In genomic region chr17:86986449-86987138, GRCm38 (mm10) we compare ENCODE assay signal across 10 mouse cellular contexts. TPM values are rescaled to one million over a fixed set of nuclear protein-coding genes. Genes with fewer than 3 reads are reported as not detected.
DNase-seq lines count a peak whose midpoint lies in the region; ATAC-seq and TF ChIP-seq lines count a peak whose summit lies in the region.
"Had no signal": no experiment of that assay in that cellular context is flagged by ENCODE, and none has a peak within 500 bp of the region (broad histone marks: within the 10 kb centered on the region; RNA-seq: fewer than 3 reads in every experiment).

No protein-coding gene starts in this region.

- H3K27ac ChIP-seq in layer of hippocampus, adult 2 months, result peak overlapping the region; percentile 25; the same call in 1 of the 2 replicates
- peak overlapping the region; percentile 31; the same call in 1 of the 2 replicates for H3K27ac ChIP-seq in forebrain, embryonic 13.5 days
- H3K27ac ChIP-seq in hindbrain, embryonic 16.5 days (ENCODE audit: low read depth, low read length), result 0 out of 2 replicates have a peak overlapping the region, but pooled peaks have one; percentile 18
- 0 out of 2 replicates have a peak overlapping the region, but pooled peaks have one; percentile 0 for H3K27ac ChIP-seq in midbrain, embryonic 16.5 days (ENCODE audit: low read length)
- H3K27ac ChIP-seq: liver, embryonic 13.5 days had no signal

- 0 out of 2 replicates have a peak overlapping the region, but pooled peaks have one; percentile 5 for H3K4me2 ChIP-seq in forebrain, embryonic 13.5 days
- H3K4me2 ChIP-seq in hindbrain, embryonic 16.5 days (ENCODE audit: low read length), result no peak overlapping the region
- no peak overlapping the region for H3K4me2 ChIP-seq in midbrain, embryonic 16.5 days (ENCODE audit: low read length)
- H3K4me2 ChIP-seq: liver, embryonic 13.5 days had no signal

- no peak for ATAC-seq in forebrain, embryonic 13.5 days
- ATAC-seq in hindbrain, embryonic 16.5 days, result peak; percentile 16; the same call in 1 of the 2 replicates
- ATAC-seq in midbrain, embryonic 16.5 days, result 0 out of 2 replicates have a peak, but pooled peaks have one; percentile 19

- H3K9ac ChIP-seq in forebrain, embryonic 13.5 days, result peak overlapping the region; percentile 34; the same call in 1 of the 2 replicates
- H3K9ac ChIP-seq in hindbrain, embryonic 16.5 days (ENCODE audit: low read depth, low read length), result no peak overlapping the region
- H3K9ac ChIP-seq in midbrain, embryonic 16.5 days (ENCODE audit: low read depth, low read length), result 0 out of 2 replicates have a peak overlapping the region, but pooled peaks have one; percentile 1
- H3K9ac ChIP-seq: liver, embryonic 13.5 days had no signal

- DNase-seq in layer of hippocampus, adult 2 months (ENCODE audit: low spot score in 2 of 2), result no peak
- DNase-seq in layer of hippocampus, adult 18-20 months (ENCODE audit: low spot score in 2 of 2), result no peak
- no peak for DNase-seq in right cerebral cortex, adult 18-20 months
- DNase-seq in cerebellum, adult 11 months, result no peak
- DNase-seq in urinary bladder, postnatal 36 days (ENCODE audit: low spot score in 2 of 2), result no peak
- DNase-seq: liver, embryonic 13.5 days had no signal

- no peak for TF ChIP-seq CTCF in layer of hippocampus, adult 2 months (conservative IDR thresholded peaks at IDR 0.05)

- H3K4me1 ChIP-seq in forebrain, embryonic 13.5 days, result peaks cover 23% of the 10 kb centered on the region
- peaks cover 11% of the 10 kb centered on the region for H3K4me1 ChIP-seq in hindbrain, embryonic 16.5 days (ENCODE audit: control insufficient read depth, insufficient read depth, low read depth, low read length)
- peaks cover 5% of the 10 kb centered on the region; the same call in 1 of the 2 replicates for H3K4me1 ChIP-seq in midbrain, embryonic 16.5 days (ENCODE audit: control insufficient read depth, insufficient read depth, low read length)

- no peak overlapping the region for H3K4me3 ChIP-seq in layer of hippocampus, adult 2 months
- H3K4me3 ChIP-seq in forebrain, embryonic 13.5 days, result no peak overlapping the region
- H3K4me3 ChIP-seq in hindbrain, embryonic 16.5 days (ENCODE audit: low read length), result no peak overlapping the region
- H3K4me3 ChIP-seq in midbrain, embryonic 16.5 days (ENCODE audit: low read depth, low read length), result no peak overlapping the region
- H3K4me3 ChIP-seq: liver, embryonic 13.5 days had no signal

- 37% methylated on average over 17 of the region's 17 CpGs for WGBS in forebrain, embryonic 13.5 days
- WGBS in hindbrain, embryonic 16.5 days, result 37% methylated on average over 17 of the region's 17 CpGs
- 21% methylated on average over 17 of the region's 17 CpGs for WGBS in midbrain, embryonic 16.5 days

- no peaks in the 10 kb centered on the region for H3K9me3 ChIP-seq in forebrain, embryonic 13.5 days (replicated peaks)
- H3K9me3 ChIP-seq in hindbrain, embryonic 16.5 days (ENCODE audit: control insufficient read depth, low read length), result no peaks in the 10 kb centered on the region
- H3K9me3 ChIP-seq in midbrain, embryonic 16.5 days (replicated peaks; ENCODE audit: control insufficient read depth, low read length, poor library complexity, severe bottlenecking), result no peaks in the 10 kb centered on the region
- H3K9me3 ChIP-seq: liver, embryonic 13.5 days had no signal

- H3K27me3 ChIP-seq in forebrain, embryonic 13.5 days, result no peaks in the 10 kb centered on the region
- no peaks in the 10 kb centered on the region for H3K27me3 ChIP-seq in hindbrain, embryonic 16.5 days (replicated peaks; ENCODE audit: control insufficient read depth, insufficient read depth, low read length)
- H3K27me3 ChIP-seq in midbrain, embryonic 16.5 days (ENCODE audit: control insufficient read depth, insufficient read depth, low read depth, low read length), result no peaks in the 10 kb centered on the region
- H3K27me3 ChIP-seq: liver, embryonic 13.5 days had no signal

- no peaks in the 10 kb centered on the region; the same call in 1 of the 2 replicates for H3K36me3 ChIP-seq in forebrain, embryonic 13.5 days (ENCODE audit: poor library complexity, severe bottlenecking)
- H3K36me3 ChIP-seq in hindbrain, embryonic 16.5 days (ENCODE audit: control insufficient read depth, insufficient read depth, low read length), result no peaks in the 10 kb centered on the region
- H3K36me3 ChIP-seq in midbrain, embryonic 16.5 days (ENCODE audit: control insufficient read depth, insufficient read depth, low read length), result no peaks in the 10 kb centered on the region
- H3K36me3 ChIP-seq: liver, embryonic 13.5 days had no signal

RNA-seq across cellular contexts. Expression of gene Rhoq, which starts 23.7 kb away (rescaled TPM):
- 10 to 100 TPM; 25.5 to 35.0 TPM for total RNA-seq in layer of hippocampus, adult 2 months (2021)
- 10 to 100 TPM; 39.0 to 48.0 TPM for total RNA-seq in layer of hippocampus, adult 18-20 months (2021)
- 5.1 and 5.7 TPM in 2 replicates for polyA plus RNA-seq in forebrain, embryonic 13.5 days (2015; fragmentation: Nextera tagmentation; extraction: Ambion mirVana)
- polyA plus RNA-seq in hindbrain, embryonic 16.5 days (2015; fragmentation: Nextera tagmentation; extraction: Ambion mirVana), result 7.4 and 7.8 TPM in 2 replicates
- polyA plus RNA-seq in midbrain, embryonic 16.5 days (2015; fragmentation: Nextera tagmentation; extraction: Ambion mirVana), result 5.3 and 6.0 TPM in 2 replicates

RNA-seq across cellular contexts. Expression of gene Pigf, which starts 38.6 kb away (rescaled TPM):
- 10 to 100 TPM; 15.0 to 18.1 TPM for total RNA-seq in layer of hippocampus, adult 2 months (2021)
- total RNA-seq in layer of hippocampus, adult 18-20 months (2021), result 10 to 100 TPM; 14.7 to 16.2 TPM
- 38.7 and 40.5 TPM in 2 replicates for polyA plus RNA-seq in forebrain, embryonic 13.5 days (2015; fragmentation: Nextera tagmentation; extraction: Ambion mirVana)
- 34.2 and 35.3 TPM in 2 replicates for polyA plus RNA-seq in hindbrain, embryonic 16.5 days (2015; fragmentation: Nextera tagmentation; extraction: Ambion mirVana)
- 30.9 and 32.7 TPM in 2 replicates for polyA plus RNA-seq in midbrain, embryonic 16.5 days (2015; fragmentation: Nextera tagmentation; extraction: Ambion mirVana)

RNA-seq across cellular contexts. Expression of gene Cript, which starts 38.8 kb away (rescaled TPM):
- 10 to 100 TPM; 52.3 to 52.5 TPM for total RNA-seq in layer of hippocampus, adult 2 months (2021)
- total RNA-seq in layer of hippocampus, adult 18-20 months (2021), result 10 to 100 TPM; 54.0 to 57.2 TPM
- polyA plus RNA-seq in forebrain, embryonic 13.5 days (2015; fragmentation: Nextera tagmentation; extraction: Ambion mirVana), result 226 and 247 TPM in 2 replicates
- 182 and 203 TPM in 2 replicates for polyA plus RNA-seq in hindbrain, embryonic 16.5 days (2015; fragmentation: Nextera tagmentation; extraction: Ambion mirVana)
- 209 and 213 TPM in 2 replicates for polyA plus RNA-seq in midbrain, embryonic 16.5 days (2015; fragmentation: Nextera tagmentation; extraction: Ambion mirVana)

RNA-seq across cellular contexts. Expression of gene Atp6v1e2, which starts 38.9 kb away (rescaled TPM):
- total RNA-seq in layer of hippocampus, adult 2 months (2021), result not detected
- total RNA-seq in layer of hippocampus, adult 18-20 months (2021), result not detected
- polyA plus RNA-seq in forebrain, embryonic 13.5 days (2015; fragmentation: Nextera tagmentation; extraction: Ambion mirVana), result not detected in 2 replicates
- polyA plus RNA-seq in hindbrain, embryonic 16.5 days (2015; fragmentation: Nextera tagmentation; extraction: Ambion mirVana), result 0.11 and 0.24 TPM in 2 replicates
- polyA plus RNA-seq in midbrain, embryonic 16.5 days (2015; fragmentation: Nextera tagmentation; extraction: Ambion mirVana), result 0.29 TPM in 1 of 2 replicates, not detected in the other
- total RNA-seq: gastrocnemius, adult 8-10 months had no signal
- polyA plus RNA-seq: liver, embryonic 13.5 days had no signal
